Mouse (Mus musculus) frontal cortex, postnatal 36 days (tissue): ENCODE results near the gene D430041D05Rik.
"Not testable (repeated sequence)": the region's sequence is repeated elsewhere in the genome, so short reads cannot be mapped to it uniquely, and the experiment has no call there.

Experiments used
- DNase-seq, 2 experiments: peaks; one replicate each; pipeline ENCODE4 v3.0.0; 2022; ENCODE audit warnings: low spot score in 2 of 2

The D430041D05Rik gene

GRCm38 (mm10) chr2:104121681-104122504, 288.9 kb downstream of the D430041D05Rik start:
- no peak for DNase-seq

- DNase-seq, result no peak
Observed at GRCm38 (mm10) chr2:104120312-104120711, 290.5 kb downstream of the D430041D05Rik start.

GRCm38 (mm10) chr2:104119097-104119496, 291.7 kb downstream of the D430041D05Rik start:
- no peak for DNase-seq

DNA sequence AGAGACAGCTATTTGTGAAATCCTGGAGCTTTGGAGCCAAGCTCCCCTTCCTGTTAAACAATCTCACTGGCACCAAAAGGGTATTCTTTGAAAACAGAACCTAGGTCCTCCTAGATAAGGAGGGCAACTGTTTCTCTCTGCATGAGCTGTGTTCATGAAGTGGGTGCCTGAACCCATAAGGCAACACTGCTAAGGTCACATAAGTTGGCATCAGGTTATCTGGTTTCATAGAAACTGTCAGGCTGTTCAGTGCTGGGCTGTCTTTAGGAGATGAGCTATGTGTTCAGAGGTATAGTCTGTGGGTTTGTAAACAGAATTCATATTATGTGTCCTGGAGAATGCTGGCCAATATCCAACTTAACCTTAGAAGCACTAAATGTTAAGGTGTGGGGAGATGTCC, 293.6 kb downstream of the D430041D05Rik start:
- not testable (repeated sequence) for DNase-seq

- DNase-seq, result no peak
Observed at GRCm38 (mm10) chr2:104114898-104115297, 295.9 kb downstream of the D430041D05Rik start.

- not testable (repeated sequence) for DNase-seq
Observed at GRCm38 (mm10) chr2:104113563-104113962, 297.2 kb downstream of the D430041D05Rik start.

- DNase-seq, result not testable (repeated sequence)
Observed at GRCm38 (mm10) chr2:104111170-104111797, 299.5 kb downstream of the D430041D05Rik start.

DNA sequence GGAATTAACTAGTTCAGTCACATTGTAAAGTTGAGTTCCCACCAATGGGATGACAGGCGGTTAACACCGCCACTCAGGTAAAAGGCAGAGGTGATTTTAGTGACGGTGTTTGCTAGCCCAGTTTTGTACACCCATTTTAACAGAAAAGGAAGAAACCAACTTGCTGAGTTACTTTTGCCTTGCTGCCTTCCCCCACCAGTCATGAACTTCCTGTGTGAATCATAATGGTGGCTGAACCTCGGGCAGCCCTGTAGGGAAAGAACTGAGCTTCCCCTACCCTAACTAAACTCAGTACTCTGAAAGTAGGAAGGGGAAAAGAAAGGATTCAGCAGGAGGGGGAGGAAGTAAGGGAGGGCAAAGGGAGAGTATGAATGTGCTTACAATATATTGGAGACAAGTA, 300.8 kb downstream of the D430041D05Rik start:
- DNase-seq, result no peak

- DNase-seq, result no peak
Observed at GRCm38 (mm10) chr2:104109528-104109927, 301.3 kb downstream of the D430041D05Rik start.

GRCm38 (mm10) chr2:104109021-104109420, 301.8 kb downstream of the D430041D05Rik start:
- DNase-seq, result not testable (repeated sequence)

GRCm38 (mm10) chr2:104104800-104105199, 306.0 kb downstream of the D430041D05Rik start:
- no peak for DNase-seq

DNA sequence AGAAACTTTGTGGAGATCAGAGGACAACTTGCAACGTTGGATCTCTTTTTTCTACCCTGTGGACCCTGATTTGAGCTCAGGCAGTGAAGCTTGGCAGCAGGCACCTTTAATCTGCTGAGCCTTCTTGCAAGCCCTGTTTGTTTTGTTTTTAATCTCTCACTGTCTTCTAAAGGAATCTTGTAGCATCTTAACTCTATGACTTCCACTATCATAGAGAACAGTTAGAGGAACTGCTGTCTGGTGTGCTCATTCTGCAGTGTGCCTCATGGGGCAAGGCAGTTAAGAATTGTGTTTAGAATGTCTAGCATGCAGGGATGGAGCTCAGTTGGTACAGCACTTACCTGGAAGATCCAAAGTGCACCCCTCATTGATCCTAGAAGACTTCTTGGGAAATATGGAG, 310.9 kb downstream of the D430041D05Rik start:
- DNase-seq, result no peak

GRCm38 (mm10) chr2:104099231-104099585, 311.6 kb downstream of the D430041D05Rik start:
- DNase-seq, result no peak

- no peak for DNase-seq
Observed at GRCm38 (mm10) chr2:104098529-104099230, 312.1 kb downstream of the D430041D05Rik start.

GRCm38 (mm10) chr2:104097396-104097795, 313.4 kb downstream of the D430041D05Rik start:
- not testable (repeated sequence) for DNase-seq

GRCm38 (mm10) chr2:104096796-104097195, 314.0 kb downstream of the D430041D05Rik start:
- not testable (repeated sequence) for DNase-seq

- DNase-seq, result no peak
Observed at GRCm38 (mm10) chr2:104096256-104096655, 314.6 kb downstream of the D430041D05Rik start.

DNA sequence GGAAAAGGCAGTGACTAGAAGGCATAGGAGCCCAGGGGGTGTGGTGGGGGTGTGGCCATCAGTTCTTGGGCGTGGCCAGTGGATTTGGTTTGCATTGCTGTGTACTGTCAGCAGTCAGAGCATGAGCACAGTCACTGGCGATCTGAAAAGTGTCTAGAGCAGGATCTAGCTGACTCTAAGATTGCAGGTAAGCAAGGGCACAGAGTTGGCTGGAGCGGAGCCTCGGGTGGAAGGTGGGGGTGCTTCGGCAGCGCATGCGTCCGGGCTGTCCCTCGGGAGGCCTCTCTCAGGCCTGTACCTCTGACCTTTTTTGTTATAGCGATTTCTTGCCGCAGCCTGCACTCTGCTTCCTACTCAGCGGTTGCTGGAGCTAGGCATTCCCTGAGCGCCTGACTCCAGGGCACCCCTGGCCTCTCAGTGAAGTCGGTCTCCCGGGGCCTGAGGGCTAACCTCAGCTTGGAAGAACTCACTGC, 315.0 kb downstream of the D430041D05Rik start, which contains the start of gene Cd59a:
Cd59a (plus strand) TSS at position 61 of the 473 bp plus-strand sequence.
- peak; percentile 32 to 33 for DNase-seq

DNA sequence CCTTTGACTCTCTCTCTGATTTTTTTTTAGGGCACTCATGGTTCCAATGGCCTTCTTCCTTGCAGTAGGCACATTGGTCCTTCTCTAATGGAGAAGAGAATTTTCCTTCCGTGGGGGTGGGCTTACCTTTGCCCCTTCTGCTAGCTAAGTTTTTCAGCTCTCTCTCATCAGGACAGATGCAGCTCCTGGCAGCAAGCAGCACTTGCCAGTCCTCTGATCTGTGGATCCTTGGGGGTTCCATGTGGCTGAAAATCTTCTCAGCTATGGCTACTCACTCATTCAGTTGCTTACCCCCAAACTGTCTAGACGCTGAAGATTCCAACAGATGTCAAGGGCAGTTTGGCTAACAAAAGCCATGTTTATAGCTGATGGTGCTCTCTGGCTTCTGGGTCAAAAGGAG, 317.5 kb downstream of the D430041D05Rik start:
- no peak for DNase-seq
